Mouse (Mus musculus) heart, embryonic 15.5 days (tissue): ENCODE measurements around the gene Tbx1. TPM values are rescaled to one million over a fixed set of nuclear protein-coding genes. Genes with fewer than 3 reads are reported as not detected.

Source experiments
- ATAC-seq: fragments of 200-750 bp; cut with Nextera tagmentation; replicated peaks from 2 replicates; pipeline ENCODE4 v1.8.0; 2017; ENCODE audit warnings: low read depth, moderate TSS enrichment; ENCODE audit not compliant: insufficient number of reproducible peaks, insufficient read depth, low FRiP score
- H3K27ac ChIP-seq: fragments of 300-500 bp; sonication (generic); 2 replicates; pipeline ENCODE4 v1.5.1; 2015; ENCODE audit warnings: mild to moderate bottlenecking, inconsistent platforms
- H3K27me3 ChIP-seq: fragments of 300-500 bp; sonication (generic); 2 replicates; pipeline ENCODE4 v1.6.1; 2015; ENCODE audit warnings: inconsistent platforms
- H3K36me3 ChIP-seq: fragments of 300-500 bp; sonication (generic); 2 replicates; pipeline ENCODE4 v1.6.1; 2015; ENCODE audit warnings: mild to moderate bottlenecking, inconsistent platforms
- H3K4me1 ChIP-seq: fragments of 300-500 bp; sonication (generic); replicated peaks from 2 replicates; pipeline ENCODE4 v1.6.1; 2015; ENCODE audit warnings: inconsistent platforms
- H3K4me2 ChIP-seq: fragments of 300-500 bp; sonication (generic); 2 replicates; pipeline ENCODE4 v1.6.1; 2015; ENCODE audit warnings: inconsistent platforms, mild to moderate bottlenecking, moderate library complexity
- H3K4me3 ChIP-seq: fragments of 300-500 bp; sonication (generic); 2 replicates; pipeline ENCODE4 v1.5.1; 2015; ENCODE audit warnings: mild to moderate bottlenecking, inconsistent platforms
- H3K9ac ChIP-seq: fragments of 300-500 bp; sonication (generic); 2 replicates; pipeline ENCODE4 v1.6.1; 2015; ENCODE audit warnings: mild to moderate bottlenecking, inconsistent platforms
- H3K9me3 ChIP-seq: fragments of 300-500 bp; sonication (generic); replicated peaks from 2 replicates; pipeline ENCODE4 v1.6.1; 2016; ENCODE audit warnings: inconsistent platforms
- WGBS: fragments of 180-500 bp; shearing (Covaris S2); methylation state at CpG from one replicate; pipeline ENCODE4 v1.1.7; 2015; ENCODE audit warnings: mixed read lengths; 5-methylcytosine and 5-hydroxymethylcytosine counted together
- polyA plus RNA-seq: library from polyadenylated mRNA; unstranded; fragments of >200 nt; fragmentation: Nextera tagmentation; extraction: Ambion mirVana; gene quantifications from 2 replicates; pipeline ENCODE4 v1.2.1, GENCODE M21; 2015

Tbx1 gene
- polyA plus RNA-seq, 1 experiment from 2014 or later, result 0.66 TPM

- WGBS, result 3% methylated on average over 83 of the region's 83 CpGs
- Histone ChIP-seq H3K27ac (no peak overlapping the region), H3K27me3 (peaks cover 100% of the 10 kb centered on the region), H3K4me3 (peak overlapping the region; percentile 53), H3K36me3 (no peaks in the 10 kb centered on the region), H3K4me1 (peaks cover 63% of the 10 kb centered on the region), H3K9ac (peak overlapping the region; percentile 37), H3K9me3 (no peaks in the 10 kb centered on the region), H3K4me2 (peak overlapping the region; percentile 83)
- no peak for ATAC-seq
Measured at GRCm38 (mm10) chr16:18586076-18586905, 4.2 kb downstream of the Tbx1 start.

GRCm38 (mm10) chr16:18585676-18586075 lies 4.8 kb downstream of the Tbx1 start:
- H3K9me3 ChIP-seq, result no peaks in the 10 kb centered on the region
- WGBS, result 34% methylated on average over 10 of the region's 10 CpGs
- no peak overlapping the region for H3K9ac ChIP-seq
- no peaks in the 10 kb centered on the region for H3K36me3 ChIP-seq
- H3K4me1 ChIP-seq, result peaks cover 63% of the 10 kb centered on the region
- H3K27me3 ChIP-seq, result peaks cover 100% of the 10 kb centered on the region
- H3K4me3 ChIP-seq, result peak overlapping the region; percentile 53
- H3K4me2 ChIP-seq, result peak overlapping the region; percentile 83
- no peak for ATAC-seq
- H3K27ac ChIP-seq, result no peak overlapping the region

- Histone ChIP-seq H3K4me3 (0 out of 2 replicates have a peak overlapping the region, but pooled peaks have one; percentile 8), H3K27ac (no peak overlapping the region), H3K36me3 (no peaks in the 10 kb centered on the region), H3K9ac (no peak overlapping the region), H3K4me1 (peaks cover 57% of the 10 kb centered on the region), H3K9me3 (no peaks in the 10 kb centered on the region), H3K27me3 (peaks cover 100% of the 10 kb centered on the region), H3K4me2 (0 out of 2 replicates have a peak overlapping the region, but pooled peaks have one; percentile 83)
- ATAC-seq, result no peak
- WGBS, result 53% methylated on average over 10 of the region's 10 CpGs
Measured at GRCm38 (mm10) chr16:18584901-18585510, 5.5 kb downstream of the Tbx1 start.

GRCm38 (mm10) chr16:18583673-18584357 lies 6.7 kb downstream of the Tbx1 start:
- H3K9ac ChIP-seq, result no peak overlapping the region
- ATAC-seq, result no peak
- H3K4me3 ChIP-seq, result no peak overlapping the region
- no peaks in the 10 kb centered on the region for H3K9me3 ChIP-seq
- peaks cover 97% of the 10 kb centered on the region for H3K27me3 ChIP-seq
- peaks cover 52% of the 10 kb centered on the region for H3K4me1 ChIP-seq
- 55% methylated on average over 10 of the region's 10 CpGs for WGBS
- H3K4me2 ChIP-seq, result no peak overlapping the region
- H3K36me3 ChIP-seq, result no peaks in the 10 kb centered on the region
- H3K27ac ChIP-seq, result no peak overlapping the region

GRCm38 (mm10) chr16:18583169-18583568 lies 7.3 kb downstream of the Tbx1 start:
- Histone ChIP-seq H3K4me1 (peaks cover 46% of the 10 kb centered on the region), H3K9me3 (no peaks in the 10 kb centered on the region), H3K9ac (no peak overlapping the region), H3K27ac (no peak overlapping the region), H3K27me3 (peaks cover 95% of the 10 kb centered on the region), H3K4me2 (no peak overlapping the region), H3K36me3 (no peaks in the 10 kb centered on the region), H3K4me3 (no peak overlapping the region)
- 47% methylated on average over 10 of the region's 10 CpGs for WGBS
- ATAC-seq, result no peak

- WGBS, result 3% methylated on average over 67 of the region's 67 CpGs
- H3K4me2 ChIP-seq, result peak overlapping the region; percentile 79
- H3K4me3 ChIP-seq, result peak overlapping the region; percentile 46
Measured at GRCm38 (mm10) chr16:18582426-18583148, 7.9 kb downstream of the Tbx1 start.

GRCm38 (mm10) chr16:18581623-18582205 lies 8.8 kb downstream of the Tbx1 start:
- peaks cover 93% of the 10 kb centered on the region for H3K27me3 ChIP-seq
- peaks cover 34% of the 10 kb centered on the region for H3K4me1 ChIP-seq
- ATAC-seq, result no peak
- H3K36me3 ChIP-seq, result no peaks in the 10 kb centered on the region
- H3K4me2 ChIP-seq, result peak overlapping the region; percentile 79
- H3K27ac ChIP-seq, result no peak overlapping the region
- no peaks in the 10 kb centered on the region for H3K9me3 ChIP-seq
- H3K9ac ChIP-seq, result peak overlapping the region; percentile 28
- H3K4me3 ChIP-seq, result peak overlapping the region; percentile 46
- 2% methylated on average over 58 of the region's 66 CpGs for WGBS

More at GRCm38 (mm10) chr16:18582426-18583148, 7.9 kb downstream of the Tbx1 start:
- Histone ChIP-seq H3K27ac (no peak overlapping the region), H3K9ac (peak overlapping the region; percentile 28; the same call in 1 of the 2 replicates), H3K27me3 (peaks cover 95% of the 10 kb centered on the region), H3K36me3 (no peaks in the 10 kb centered on the region), H3K4me1 (peaks cover 41% of the 10 kb centered on the region), H3K9me3 (no peaks in the 10 kb centered on the region)
- no peak for ATAC-seq

- Histone ChIP-seq H3K27me3 (peaks cover 89% of the 10 kb centered on the region), H3K27ac (no peak overlapping the region), H3K4me2 (peak overlapping the region; percentile 79), H3K4me3 (peak overlapping the region; percentile 46), H3K4me1 (peaks cover 28% of the 10 kb centered on the region), H3K9me3 (no peaks in the 10 kb centered on the region), H3K9ac (peak overlapping the region; percentile 28; the same call in 1 of the 2 replicates), H3K36me3 (no peaks in the 10 kb centered on the region)
- ATAC-seq, result no peak
- 16% methylated on average over 21 of the region's 21 CpGs for WGBS
Measured at GRCm38 (mm10) chr16:18581050-18581622, 9.3 kb downstream of the Tbx1 start.

GRCm38 (mm10) chr16:18580389-18580788 lies 10.1 kb downstream of the Tbx1 start:
- H3K36me3 ChIP-seq, result no peaks in the 10 kb centered on the region
- 20% methylated on average over 2 of the region's 2 CpGs for WGBS
- H3K4me3 ChIP-seq, result no peak overlapping the region
- H3K27me3 ChIP-seq, result peaks cover 85% of the 10 kb centered on the region
- no peak overlapping the region for H3K9ac ChIP-seq
- H3K9me3 ChIP-seq, result no peaks in the 10 kb centered on the region
- ATAC-seq, result no peak
- H3K27ac ChIP-seq, result no peak overlapping the region
- peaks cover 23% of the 10 kb centered on the region for H3K4me1 ChIP-seq
- no peak overlapping the region for H3K4me2 ChIP-seq

GRCm38 (mm10) chr16:18577599-18578160 lies 12.8 kb downstream of the Tbx1 start:
- WGBS, result 32% methylated on average over 5 of the region's 5 CpGs
- Histone ChIP-seq H3K4me3 (no peak overlapping the region), H3K9ac (no peak overlapping the region)

More at GRCm38 (mm10) chr16:18577599-18578160, 12.8 kb downstream of the Tbx1 start:
- ATAC-seq, result no peak
- H3K36me3 ChIP-seq, result no peaks in the 10 kb centered on the region
- no peak overlapping the region for H3K4me2 ChIP-seq
- H3K9me3 ChIP-seq, result no peaks in the 10 kb centered on the region
- peaks cover 58% of the 10 kb centered on the region for H3K27me3 ChIP-seq
- peaks cover 18% of the 10 kb centered on the region for H3K4me1 ChIP-seq
- H3K27ac ChIP-seq, result no peak overlapping the region
